Mouse (Mus musculus): ENCODE data around the gene Klk1b1.
"Not testable (repeated sequence)": the region's sequence is repeated elsewhere in the genome, so short reads cannot be mapped to it uniquely, and the experiment has no call there.

Klk1b1 gene

GRCm38 (mm10) chr7:43966451-43966850 is at the start of gene Klk1b1:
TSS of gene Klk1b1 (plus strand) at chr7:43966751.
- DNase-seq (ENCODE audit: low spot score): no peak

GRCm38 (mm10) chr7:43918426-43918825 is 48.1 kb upstream of the Klk1b1 start:
- no peak for DNase-seq (ENCODE audit: low spot score)

- no peak for DNase-seq (ENCODE audit: low spot score)
Observed at GRCm38 (mm10) chr7:43918871-43919270, 47.7 kb upstream of the Klk1b1 start.

- peak; percentile 31 for DNase-seq (ENCODE audit: low spot score)
Observed at GRCm38 (mm10) chr7:43919559-43920451, 46.7 kb upstream of the Klk1b1 start.

- DNase-seq (ENCODE audit: low spot score): no peak
Observed at GRCm38 (mm10) chr7:43920582-43920981, 46.0 kb upstream of the Klk1b1 start.

- no peak for DNase-seq (ENCODE audit: low spot score)
Observed at GRCm38 (mm10) chr7:43921087-43921486, 45.5 kb upstream of the Klk1b1 start.

- DNase-seq (ENCODE audit: low spot score): no peak
Observed at GRCm38 (mm10) chr7:43921941-43922340, 44.6 kb upstream of the Klk1b1 start.

GRCm38 (mm10) chr7:43925985-43926384 is 40.6 kb upstream of the Klk1b1 start:
- no peak for DNase-seq (ENCODE audit: low spot score)

- no peak for DNase-seq (ENCODE audit: low spot score)
Observed at GRCm38 (mm10) chr7:43928521-43928920, 38.0 kb upstream of the Klk1b1 start.

- DNase-seq (ENCODE audit: low spot score): no peak
Observed at GRCm38 (mm10) chr7:43932337-43932736, 34.2 kb upstream of the Klk1b1 start.

- no peak for DNase-seq (ENCODE audit: low spot score)
Observed at GRCm38 (mm10) chr7:43933440-43933839, 33.1 kb upstream of the Klk1b1 start, which contains the start of gene Klk15. TSS of gene Klk15 (plus strand) at chr7:43933740.

- no peak for DNase-seq (ENCODE audit: low spot score)
Observed at GRCm38 (mm10) chr7:43934747-43935146, 31.8 kb upstream of the Klk1b1 start.

GRCm38 (mm10) chr7:43936551-43936950 is 30.0 kb upstream of the Klk1b1 start:
- no peak for DNase-seq (ENCODE audit: low spot score)

GRCm38 (mm10) chr7:43942293-43942692 is 24.3 kb upstream of the Klk1b1 start:
- not testable (repeated sequence) for DNase-seq (ENCODE audit: low spot score)

GRCm38 (mm10) chr7:43944727-43945264 is 21.8 kb upstream of the Klk1b1 start:
- no peak for DNase-seq (ENCODE audit: low spot score)

- DNase-seq (ENCODE audit: low spot score): no peak
Observed at GRCm38 (mm10) chr7:43950364-43950763, 16.2 kb upstream of the Klk1b1 start, which contains the start of gene Klk1b8. TSS of gene Klk1b8 (plus strand) at chr7:43950664.

- no peak for DNase-seq (ENCODE audit: low spot score)
Observed at GRCm38 (mm10) chr7:43952703-43953102, 13.8 kb upstream of the Klk1b1 start.

GRCm38 (mm10) chr7:43967058-43967457 is 507 bp downstream of the Klk1b1 start:
- DNase-seq (ENCODE audit: low spot score): no peak

GRCm38 (mm10) chr7:43967612-43968011 is 1.1 kb downstream of the Klk1b1 start:
- no peak for DNase-seq (ENCODE audit: low spot score)

GRCm38 (mm10) chr7:43975761-43976160 is 9.2 kb downstream of the Klk1b1 start, which contains the start of gene Klk1b9:
TSS of gene Klk1b9 (plus strand) at chr7:43976061.
- not testable (repeated sequence) for DNase-seq (ENCODE audit: low spot score)

- DNase-seq (ENCODE audit: low spot score): no peak
Observed at GRCm38 (mm10) chr7:43985657-43986056, 19.1 kb downstream of the Klk1b1 start.

- DNase-seq (ENCODE audit: low spot score): not testable (repeated sequence)
Observed at GRCm38 (mm10) chr7:43994821-43995220, 28.3 kb downstream of the Klk1b1 start.

GRCm38 (mm10) chr7:43995577-43995976 is 29.0 kb downstream of the Klk1b1 start, which contains the start of gene Klk1b11:
TSS of gene Klk1b11 (plus strand) at chr7:43995877.
- not testable (repeated sequence) for DNase-seq (ENCODE audit: low spot score)
